In genomic region chr11:43370025-43370424, GRCm38 (mm10) we compare ENCODE assay signal across 16 mouse cellular contexts.
"Had no signal": no experiment of that assay in that cellular context is flagged by ENCODE, and none has a peak within 500 bp of the region (broad histone marks: within the 10 kb centered on the region; RNA-seq: fewer than 3 reads in every experiment).

No protein-coding gene starts in this region.

- H3K36me3 ChIP-seq: neural tube, embryonic 13.5 days; neural tube, embryonic 15.5 days; stomach, embryonic 15.5 days had no signal

- DNase-seq: retina, postnatal 1 day; right cerebral cortex, adult 18-20 months; right cerebral cortex, postnatal 14 days; right cerebral cortex, postnatal 25 days; right cerebral cortex, postnatal 4 days; spleen, adult 18-20 months; thymus, adult 18-20 months; thymus, adult 2 months; thymus, postnatal 14 days; thymus, postnatal 25 days; thymus, postnatal 36 days; thymus, postnatal 4 days had no signal

- H3K27ac ChIP-seq: neural tube, embryonic 13.5 days; neural tube, embryonic 15.5 days; stomach, embryonic 15.5 days; stomach, postnatal 0 days had no signal

- H3K9me3 ChIP-seq: neural tube, embryonic 13.5 days; neural tube, embryonic 15.5 days; stomach, embryonic 15.5 days had no signal

- H3K27me3 ChIP-seq: neural tube, embryonic 13.5 days; neural tube, embryonic 15.5 days; stomach, embryonic 15.5 days had no signal

- H3K4me3 ChIP-seq: neural tube, embryonic 13.5 days; neural tube, embryonic 15.5 days; stomach, embryonic 15.5 days had no signal

- H3K4me2 ChIP-seq: neural tube, embryonic 13.5 days; neural tube, embryonic 15.5 days; stomach, embryonic 15.5 days had no signal

- H3K4me1 ChIP-seq: neural tube, embryonic 13.5 days; neural tube, embryonic 15.5 days; stomach, embryonic 15.5 days had no signal

- H3K9ac ChIP-seq: neural tube, embryonic 13.5 days; neural tube, embryonic 15.5 days; stomach, embryonic 15.5 days had no signal
